28 mouse cellular contexts compared by ENCODE assay signal in genomic region chr6:134498518-134498917, GRCm38 (mm10).
"Had no signal": no experiment of that assay in that cellular context is flagged by ENCODE, and none has a peak within 500 bp of the region (broad histone marks: within the 10 kb centered on the region; RNA-seq: fewer than 3 reads in every experiment).

No protein-coding gene starts in this region.

- H3K4me2 ChIP-seq: heart, embryonic 11.5 days; heart, embryonic 12.5 days; heart, embryonic 13.5 days; heart, embryonic 15.5 days; hindbrain, embryonic 12.5 days; hindbrain, embryonic 13.5 days; hindbrain, embryonic 14.5 days; hindbrain, embryonic 15.5 days; intestine, embryonic 15.5 days; kidney, embryonic 15.5 days had no signal

- H3K27me3 ChIP-seq: heart, embryonic 12.5 days; heart, embryonic 13.5 days; heart, embryonic 15.5 days; hindbrain, embryonic 12.5 days; hindbrain, embryonic 13.5 days; hindbrain, embryonic 15.5 days; intestine, embryonic 15.5 days; kidney, embryonic 15.5 days had no signal

- H3K9ac ChIP-seq: heart, embryonic 12.5 days; heart, embryonic 13.5 days; heart, embryonic 15.5 days; hindbrain, embryonic 12.5 days; hindbrain, embryonic 13.5 days; hindbrain, embryonic 14.5 days; hindbrain, embryonic 15.5 days; intestine, embryonic 15.5 days; kidney, embryonic 15.5 days had no signal

- H3K36me3 ChIP-seq: intestine, embryonic 15.5 days had no signal

- DNase-seq: heart, postnatal 10 days; heart, postnatal 14 days; heart, postnatal 36 days; heart, postnatal 4 days; kidney, adult 18-20 months; kidney, postnatal 10 days; kidney, postnatal 4 days; layer of hippocampus, adult 9-11 months; layer of hippocampus, postnatal 36 days had no signal

- H3K4me3 ChIP-seq: heart, embryonic 10.5 days; heart, embryonic 12.5 days; heart, embryonic 13.5 days; heart, embryonic 15.5 days; hindbrain, embryonic 10.5 days; hindbrain, embryonic 12.5 days; hindbrain, embryonic 13.5 days; hindbrain, embryonic 15.5 days; intestine, embryonic 15.5 days; kidney, embryonic 15.5 days; layer of hippocampus, adult 2 months had no signal

- H3K27ac ChIP-seq: heart, embryonic 10.5 days; heart, embryonic 13.5 days; heart, embryonic 15.5 days; hindbrain, embryonic 10.5 days; hindbrain, embryonic 12.5 days; hindbrain, embryonic 13.5 days; hindbrain, embryonic 14.5 days; hindbrain, embryonic 15.5 days; hindbrain, postnatal 0 days; intestine, embryonic 15.5 days; kidney, embryonic 15.5 days; kidney, postnatal 0 days; layer of hippocampus, adult 2 months had no signal

- ATAC-seq: hindbrain, embryonic 16.5 days; hindbrain, postnatal 0 days; inflammation-experienced regulatory T-cells, adult 6 months; intestine, embryonic 15.5 days; intestine, embryonic 16.5 days; intestine, postnatal 0 days had no signal

- H3K9me3 ChIP-seq: heart, embryonic 10.5 days; heart, embryonic 12.5 days; heart, embryonic 13.5 days; heart, embryonic 15.5 days; hindbrain, embryonic 10.5 days; hindbrain, embryonic 12.5 days; hindbrain, embryonic 13.5 days; hindbrain, embryonic 15.5 days; intestine, embryonic 15.5 days; kidney, embryonic 15.5 days had no signal
